ENCODE assay signal across 25 mouse cellular contexts in the genomic region with DNA sequence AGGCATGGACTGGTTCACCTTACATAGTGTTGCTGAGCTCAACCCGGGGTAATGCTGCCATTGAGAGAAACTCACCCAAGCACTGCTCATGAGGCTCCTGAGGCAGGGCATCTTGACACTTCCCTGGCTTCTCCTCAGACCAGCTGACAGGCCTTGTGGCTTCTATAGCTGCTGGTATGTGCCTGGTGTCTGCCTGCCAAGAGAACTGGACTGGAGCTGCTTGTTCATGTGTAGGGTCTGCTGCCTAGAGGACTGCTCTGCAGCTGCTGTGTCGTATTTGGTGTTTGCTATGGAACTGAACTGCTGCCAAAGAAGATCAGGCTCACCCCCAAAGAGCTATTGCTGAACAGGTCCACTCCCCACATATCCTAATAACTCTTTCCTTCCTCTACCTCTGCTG.
DNase-seq lines count a peak whose midpoint lies in the region; ATAC-seq and TF ChIP-seq lines count a peak whose summit lies in the region.
"Had no signal": no experiment of that assay in that cellular context is flagged by ENCODE, and none has a peak within 500 bp of the region (broad histone marks: within the 10 kb centered on the region; RNA-seq: fewer than 3 reads in every experiment).

No protein-coding gene starts in this region.

- no peak for TF ChIP-seq POLR2A in limb, embryonic 14.5 days (IDR thresholded peaks at IDR 0.05; ENCODE audit: borderline replicate concordance, extremely low read depth, insufficient read depth, insufficient read length)

- no peaks in the 10 kb centered on the region for H3K27me3 ChIP-seq in heart, embryonic 10.5 days (ENCODE audit: insufficient read depth, poor library complexity, severe bottlenecking)
- H3K27me3 ChIP-seq in heart, embryonic 11.5 days (ENCODE audit: control insufficient read depth, insufficient read depth, low read length): no peaks in the 10 kb centered on the region
- H3K27me3 ChIP-seq in limb, embryonic 14.5 days (ENCODE audit: control insufficient read depth, insufficient read depth, low read length): no peaks in the 10 kb centered on the region
- H3K27me3 ChIP-seq in limb, embryonic 10.5 days (ENCODE audit: low read depth, poor library complexity, severe bottlenecking): no peaks in the 10 kb centered on the region
- no peaks in the 10 kb centered on the region for H3K27me3 ChIP-seq in stomach, embryonic 16.5 days (ENCODE audit: control insufficient read depth, insufficient read depth, low read length)
- no peaks in the 10 kb centered on the region for H3K27me3 ChIP-seq in stomach, postnatal 0 days (ENCODE audit: control insufficient read depth, insufficient read depth, low read length)
- H3K27me3 ChIP-seq: embryonic facial prominence, embryonic 12.5 days; forebrain, embryonic 12.5 days; intestine, embryonic 15.5 days; limb, embryonic 12.5 days; liver, embryonic 13.5 days; neural tube, embryonic 15.5 days had no signal

- no peak overlapping the region for H3K27ac ChIP-seq in heart, embryonic 10.5 days
- no peak overlapping the region for H3K27ac ChIP-seq in heart, embryonic 11.5 days (ENCODE audit: low read depth, low read length)
- no peak overlapping the region for H3K27ac ChIP-seq in limb, embryonic 14.5 days (replicated peaks; ENCODE audit: low read depth, low read length)
- H3K27ac ChIP-seq in limb, embryonic 10.5 days: no peak overlapping the region
- no peak overlapping the region for H3K27ac ChIP-seq in stomach, embryonic 16.5 days (ENCODE audit: low read length)
- no peak overlapping the region for H3K27ac ChIP-seq in stomach, postnatal 0 days (replicated peaks)
- H3K27ac ChIP-seq: embryonic facial prominence, embryonic 12.5 days; forebrain, embryonic 12.5 days; heart, adult 2 months; intestine, embryonic 15.5 days; limb, embryonic 12.5 days; liver, embryonic 13.5 days; neural tube, embryonic 15.5 days had no signal

- no peak for TF ChIP-seq EP300 in stomach, postnatal 0 days (optimal IDR thresholded peaks at IDR 0.05)

- no peaks in the 10 kb centered on the region for H3K36me3 ChIP-seq in heart, embryonic 10.5 days
- no peaks in the 10 kb centered on the region for H3K36me3 ChIP-seq in heart, embryonic 11.5 days (ENCODE audit: control insufficient read depth, insufficient read depth, low read length)
- no peaks in the 10 kb centered on the region for H3K36me3 ChIP-seq in limb, embryonic 14.5 days (ENCODE audit: control insufficient read depth, insufficient read depth, low read length)
- H3K36me3 ChIP-seq in limb, embryonic 10.5 days: no peaks in the 10 kb centered on the region
- H3K36me3 ChIP-seq in stomach, embryonic 16.5 days (ENCODE audit: control insufficient read depth, insufficient read depth, low read length): no peaks in the 10 kb centered on the region
- H3K36me3 ChIP-seq in stomach, postnatal 0 days (ENCODE audit: control insufficient read depth, insufficient read depth, low read length): no peaks in the 10 kb centered on the region
- H3K36me3 ChIP-seq: embryonic facial prominence, embryonic 12.5 days; forebrain, embryonic 12.5 days; intestine, embryonic 15.5 days; limb, embryonic 12.5 days; liver, embryonic 13.5 days; neural tube, embryonic 15.5 days had no signal

- H3K4me2 ChIP-seq in heart, embryonic 11.5 days: no peak overlapping the region
- no peak overlapping the region for H3K4me2 ChIP-seq in limb, embryonic 14.5 days (replicated peaks; ENCODE audit: low read depth, low read length, severe bottlenecking)
- no peak overlapping the region for H3K4me2 ChIP-seq in stomach, embryonic 16.5 days (ENCODE audit: low read depth, low read length)
- H3K4me2 ChIP-seq in stomach, postnatal 0 days (replicated peaks; ENCODE audit: low read depth): no peak overlapping the region
- H3K4me2 ChIP-seq: embryonic facial prominence, embryonic 12.5 days; forebrain, embryonic 12.5 days; intestine, embryonic 15.5 days; limb, embryonic 12.5 days; liver, embryonic 13.5 days; neural tube, embryonic 15.5 days had no signal

- H3K4me3 ChIP-seq in heart, embryonic 10.5 days: no peak overlapping the region
- H3K4me3 ChIP-seq in heart, embryonic 11.5 days (ENCODE audit: low read depth, low read length): no peak overlapping the region
- H3K4me3 ChIP-seq in limb, embryonic 14.5 days (replicated peaks; ENCODE audit: low read length): no peak overlapping the region
- H3K4me3 ChIP-seq in limb, embryonic 10.5 days: no peak overlapping the region
- no peak overlapping the region for H3K4me3 ChIP-seq in stomach, embryonic 16.5 days (replicated peaks; ENCODE audit: low read length)
- H3K4me3 ChIP-seq in stomach, postnatal 0 days (ENCODE audit: low read depth, low read length): no peak overlapping the region
- H3K4me3 ChIP-seq: embryonic facial prominence, embryonic 12.5 days; erythroblast, embryonic 14.5 days; forebrain, embryonic 12.5 days; heart, adult 2 months; intestine, embryonic 15.5 days; limb, embryonic 12.5 days; liver, embryonic 13.5 days; neural tube, embryonic 15.5 days had no signal

- TF ChIP-seq CTCF in stomach, postnatal 0 days (IDR thresholded peaks at IDR 0.05; ENCODE audit: low read depth): no peak

- ATAC-seq in heart, embryonic 11.5 days (replicated peaks; ENCODE audit: insufficient number of reproducible peaks, low FRiP score, low TSS enrichment): no peak
- ATAC-seq in limb, embryonic 14.5 days (ENCODE audit: low FRiP score, low read depth): no peak; the same call in 1 of the 2 replicates
- peak; percentile 21; the same call in 1 of the 2 replicates for ATAC-seq in stomach, embryonic 16.5 days (ENCODE audit: insufficient read depth, low FRiP score)
- ATAC-seq in stomach, postnatal 0 days (ENCODE audit: low FRiP score, low TSS enrichment): no peak
- ATAC-seq: activated CD4-positive, CD25-positive, alpha-beta regulatory T cell, adult 4 months; intestine, embryonic 15.5 days; lung, postnatal 0 days had no signal

- no peak overlapping the region for H3K9ac ChIP-seq in heart, embryonic 11.5 days (ENCODE audit: low read depth, low read length)
- H3K9ac ChIP-seq in limb, embryonic 14.5 days (ENCODE audit: low read depth, low read length, severe bottlenecking): no peak overlapping the region
- H3K9ac ChIP-seq in stomach, embryonic 16.5 days (ENCODE audit: low read length): no peak overlapping the region
- no peak overlapping the region for H3K9ac ChIP-seq in stomach, postnatal 0 days (ENCODE audit: low read length)
- H3K9ac ChIP-seq: embryonic facial prominence, embryonic 12.5 days; forebrain, embryonic 12.5 days; intestine, embryonic 15.5 days; limb, embryonic 12.5 days; liver, embryonic 13.5 days; neural tube, embryonic 15.5 days had no signal

- peak; percentile 54 for DNase-seq in heart, embryonic 10.5 days (ENCODE audit: low spot score)
- DNase-seq in limb, embryonic 14.5 days (ENCODE audit: low spot score): peak; percentile 26
- DNase-seq in limb, embryonic 10.5 days (ENCODE audit: low spot score): no peak
- no peak for DNase-seq in stomach, postnatal 0 days (ENCODE audit: low spot score)
- no peak for DNase-seq in kidney, postnatal 36 days
- DNase-seq: adrenal gland, adult 8-10 months; cerebellum, adult 18-20 months; cerebellum, postnatal 14 days; gastrocnemius, postnatal 25 days; heart, postnatal 4 days; kidney, adult 8-10 months; kidney, postnatal 10 days; liver, embryonic 13.5 days; midbrain, embryonic 14.5 days had no signal

- H3K4me1 ChIP-seq in heart, embryonic 10.5 days: no peaks in the 10 kb centered on the region
- no peaks in the 10 kb centered on the region for H3K4me1 ChIP-seq in heart, embryonic 11.5 days (ENCODE audit: control insufficient read depth, insufficient read depth, low read length)
- H3K4me1 ChIP-seq in limb, embryonic 14.5 days (ENCODE audit: control insufficient read depth, insufficient read depth, low read length): no peaks in the 10 kb centered on the region
- H3K4me1 ChIP-seq in limb, embryonic 10.5 days: no peaks in the 10 kb centered on the region
- 0 out of 2 replicates have a peak, but pooled peaks cover 3% of the 10 kb centered on the region for H3K4me1 ChIP-seq in stomach, embryonic 16.5 days (ENCODE audit: control insufficient read depth, insufficient read depth, low read length)
- H3K4me1 ChIP-seq in stomach, postnatal 0 days (replicated peaks; ENCODE audit: control insufficient read depth, insufficient read depth): no peaks in the 10 kb centered on the region
- H3K4me1 ChIP-seq: embryonic facial prominence, embryonic 12.5 days; forebrain, embryonic 12.5 days; intestine, embryonic 15.5 days; limb, embryonic 12.5 days; liver, embryonic 13.5 days; neural tube, embryonic 15.5 days had no signal

- WGBS in heart, embryonic 10.5 days: 79% methylated on average over 2 of the region's 2 CpGs
- 79% methylated on average over 2 of the region's 2 CpGs for WGBS in heart, embryonic 11.5 days (ENCODE audit: insufficient replicate concordance)
- 65% methylated on average over 2 of the region's 2 CpGs for WGBS in limb, embryonic 14.5 days
- 91% methylated on average over 2 of the region's 2 CpGs for WGBS in limb, embryonic 10.5 days
- 48% methylated on average over 2 of the region's 2 CpGs for WGBS in stomach, embryonic 16.5 days
- WGBS in stomach, postnatal 0 days: 50% methylated on average over 2 of the region's 2 CpGs

- no peaks in the 10 kb centered on the region for H3K9me3 ChIP-seq in heart, embryonic 10.5 days
- no peaks in the 10 kb centered on the region for H3K9me3 ChIP-seq in heart, embryonic 11.5 days (replicated peaks; ENCODE audit: control insufficient read depth, low read length)
- H3K9me3 ChIP-seq in limb, embryonic 14.5 days (ENCODE audit: control insufficient read depth, low read length): no peaks in the 10 kb centered on the region
- no peaks in the 10 kb centered on the region for H3K9me3 ChIP-seq in limb, embryonic 10.5 days (replicated peaks)
- no peaks in the 10 kb centered on the region for H3K9me3 ChIP-seq in stomach, embryonic 16.5 days (replicated peaks; ENCODE audit: control insufficient read depth, low read length)
- H3K9me3 ChIP-seq in stomach, postnatal 0 days (ENCODE audit: control insufficient read depth, low read length): no peaks in the 10 kb centered on the region
- H3K9me3 ChIP-seq: embryonic facial prominence, embryonic 12.5 days; forebrain, embryonic 12.5 days; intestine, embryonic 15.5 days; limb, embryonic 12.5 days; liver, embryonic 13.5 days; neural tube, embryonic 15.5 days had no signal

Comparison
In these comparisons a context has a peak if more than half of its experiments do, and no peak if none do; other contexts are left out.
1. DNase-seq: peak in heart, embryonic 10.5 days (single experiment) and limb, embryonic 14.5 days (single experiment); none in limb, embryonic 10.5 days (single experiment), stomach, postnatal 0 days (single experiment) and kidney, postnatal 36 days (0 of 2).